In genomic region chr14:17967117-17967726, GRCm38 (mm10) we compare ENCODE assay signal across 8 mouse cellular contexts.
DNase-seq lines count a peak whose midpoint lies in the region; ATAC-seq and TF ChIP-seq lines count a peak whose summit lies in the region.

No protein-coding gene starts in this region.

- TF ChIP-seq POLR2A in ES-Bruce4 (IDR thresholded peaks at IDR 0.05; ENCODE audit: insufficient read depth, low read length): no peak

- H3K27ac ChIP-seq in ES-Bruce4 (ENCODE audit: insufficient read depth, low read length): no peak overlapping the region
- no peak overlapping the region for H3K27ac ChIP-seq in heart, postnatal 0 days (ENCODE audit: low read depth)
- no peak overlapping the region for H3K27ac ChIP-seq in lung, postnatal 0 days (ENCODE audit: low read length)

- no peaks in the 10 kb centered on the region for H3K27me3 ChIP-seq in ES-Bruce4 (ENCODE audit: control insufficient read depth, insufficient read depth, low read length, poor library complexity, severe bottlenecking)
- no peaks in the 10 kb centered on the region for H3K27me3 ChIP-seq in heart, postnatal 0 days (ENCODE audit: control insufficient read depth, insufficient read depth, low read length)
- no peaks in the 10 kb centered on the region for H3K27me3 ChIP-seq in lung, postnatal 0 days (replicated peaks; ENCODE audit: insufficient read depth, low read length)

- H3K4me1 ChIP-seq in ES-Bruce4 (ENCODE audit: control insufficient read depth, insufficient read depth, low read length): no peaks in the 10 kb centered on the region
- H3K4me1 ChIP-seq in heart, postnatal 0 days (ENCODE audit: control insufficient read depth, insufficient read depth): no peaks in the 10 kb centered on the region
- no peaks in the 10 kb centered on the region for H3K4me1 ChIP-seq in lung, postnatal 0 days (ENCODE audit: insufficient read depth, low read depth, low read length)

- no peaks in the 10 kb centered on the region for H3K9me3 ChIP-seq in ES-Bruce4 (replicated peaks; ENCODE audit: control insufficient read depth, insufficient read depth, low read length, poor library complexity, severe bottlenecking)
- no peaks in the 10 kb centered on the region for H3K9me3 ChIP-seq in heart, postnatal 0 days (replicated peaks; ENCODE audit: control insufficient read depth, low read length)
- H3K9me3 ChIP-seq in lung, postnatal 0 days (ENCODE audit: low read length): no peaks in the 10 kb centered on the region

- no peak overlapping the region for H3K9ac ChIP-seq in ES-Bruce4 (ENCODE audit: low read depth, poor library complexity, severe bottlenecking)
- H3K9ac ChIP-seq in heart, postnatal 0 days (replicated peaks; ENCODE audit: low read depth, low read length): no peak overlapping the region
- no peak overlapping the region for H3K9ac ChIP-seq in lung, postnatal 0 days (replicated peaks; ENCODE audit: low read depth)

- H3K4me2 ChIP-seq in heart, postnatal 0 days (ENCODE audit: low read depth, low read length): no peak overlapping the region
- no peak overlapping the region for H3K4me2 ChIP-seq in lung, postnatal 0 days (replicated peaks; ENCODE audit: low read depth, low read length)

- no peak for TF ChIP-seq EP300 in ES-Bruce4 (IDR thresholded peaks at IDR 0.05; ENCODE audit: insufficient read depth, low read depth, low read length)
- no peak for TF ChIP-seq EP300 in heart, postnatal 0 days (IDR thresholded peaks at IDR 0.05; ENCODE audit: low read depth)
- no peak for TF ChIP-seq EP300 in lung, postnatal 0 days (IDR thresholded peaks at IDR 0.05)

- WGBS in heart, postnatal 0 days: 32% methylated on average over 5 of the region's 5 CpGs
- WGBS in lung, postnatal 0 days: 29% methylated on average over 5 of the region's 5 CpGs

- 0 out of 2 replicates have a peak, but pooled peaks have one; percentile 47 for ATAC-seq in heart, postnatal 0 days (ENCODE audit: insufficient read depth, low read depth)
- peak; percentile 55 for ATAC-seq in lung, postnatal 0 days
- no peak for ATAC-seq in erythroid progenitor cell, adult 5-6 weeks (replicated peaks; ENCODE audit: low FRiP score, poor library complexity, severe bottlenecking)

- TF ChIP-seq CTCF in ES-Bruce4 (IDR thresholded peaks at IDR 0.05; ENCODE audit: low read depth, low read length): peak; percentile 80
- TF ChIP-seq CTCF in heart, postnatal 0 days (IDR thresholded peaks at IDR 0.05; ENCODE audit: low read depth): peak; percentile 76
- peak; percentile 83 for TF ChIP-seq CTCF in lung, postnatal 0 days (IDR thresholded peaks at IDR 0.05)

- peak; percentile 64 for DNase-seq in adrenal gland, postnatal 10 days
- DNase-seq in embryo, embryonic 11.5 days (ENCODE audit: low read depth, low spot score): peak; percentile 27
- DNase-seq in heart, postnatal 0 days (ENCODE audit: low spot score): peak; percentile 41
- peak; percentile 75 for DNase-seq in kidney, postnatal 10 days
- DNase-seq in lung, postnatal 0 days (ENCODE audit: low spot score): peak; percentile 59
- DNase-seq in ovary, postnatal 36 days (ENCODE audit: low spot score): peak; percentile 48

- no peaks in the 10 kb centered on the region for H3K36me3 ChIP-seq in ES-Bruce4 (ENCODE audit: control insufficient read depth, insufficient read depth, low read length, poor library complexity, severe bottlenecking)
- H3K36me3 ChIP-seq in heart, postnatal 0 days (replicated peaks; ENCODE audit: control insufficient read depth, insufficient read depth, low read length): no peaks in the 10 kb centered on the region
- no peaks in the 10 kb centered on the region for H3K36me3 ChIP-seq in lung, postnatal 0 days (ENCODE audit: insufficient read depth, low read length)

- H3K4me3 ChIP-seq in ES-Bruce4 (ENCODE audit: low read depth, low read length): no peak overlapping the region
- H3K4me3 ChIP-seq in heart, postnatal 0 days (ENCODE audit: low read depth, low read length): no peak overlapping the region
- H3K4me3 ChIP-seq in lung, postnatal 0 days (ENCODE audit: low read depth, low read length): no peak overlapping the region
